Mouse (Mus musculus) thymus, postnatal 10 days (tissue): ENCODE data around the gene Cybrd1.

Experiments
- DNase-seq, 2 experiments: peaks; one replicate each; pipeline ENCODE4 v3.0.0; 2021; ENCODE audit warnings: low spot score in 2 of 2

Gene Cybrd1

GRCm38 (mm10) chr2:71117797-71118708 lies at the start of gene Cybrd1:
TSS of gene Cybrd1 (plus strand) at chr2:71117923.
- DNase-seq, result peak in 1 of 2 experiments; percentile 21

GRCm38 (mm10) chr2:71071601-71072000 lies 46.1 kb upstream of the Cybrd1 start:
- DNase-seq, result no peak

- no peak for DNase-seq
Observed at GRCm38 (mm10) chr2:71073330-71073729, 44.4 kb upstream of the Cybrd1 start.

GRCm38 (mm10) chr2:71073828-71074227 lies 43.9 kb upstream of the Cybrd1 start:
- no peak for DNase-seq

- no peak for DNase-seq
Observed at GRCm38 (mm10) chr2:71082416-71082815, 35.3 kb upstream of the Cybrd1 start.

GRCm38 (mm10) chr2:71083454-71084193 lies 34.1 kb upstream of the Cybrd1 start:
- DNase-seq, result no peak

GRCm38 (mm10) chr2:71089766-71090165 lies 28.0 kb upstream of the Cybrd1 start:
- DNase-seq, result no peak

- DNase-seq, result peak in 1 of 2 experiments; percentile 57
Observed at GRCm38 (mm10) chr2:71090660-71091445, 26.9 kb upstream of the Cybrd1 start.

GRCm38 (mm10) chr2:71096170-71096569 lies 21.6 kb upstream of the Cybrd1 start:
- DNase-seq, result no peak

GRCm38 (mm10) chr2:71102621-71103291 lies 15.0 kb upstream of the Cybrd1 start:
- peak in 1 of 2 experiments; percentile 13 for DNase-seq

- DNase-seq, result no peak
Observed at GRCm38 (mm10) chr2:71103292-71103680, 14.4 kb upstream of the Cybrd1 start.

GRCm38 (mm10) chr2:71104696-71105095 lies 13.0 kb upstream of the Cybrd1 start:
- no peak for DNase-seq

GRCm38 (mm10) chr2:71105469-71106215 lies 12.1 kb upstream of the Cybrd1 start:
- no peak for DNase-seq

GRCm38 (mm10) chr2:71107225-71107624 lies 10.5 kb upstream of the Cybrd1 start:
- no peak for DNase-seq

GRCm38 (mm10) chr2:71108541-71108940 lies 9.2 kb upstream of the Cybrd1 start:
- no peak for DNase-seq

GRCm38 (mm10) chr2:71113489-71114171 lies 4.1 kb upstream of the Cybrd1 start:
- DNase-seq, result no peak

GRCm38 (mm10) chr2:71116151-71116550 lies 1.6 kb upstream of the Cybrd1 start:
- DNase-seq, result no peak

GRCm38 (mm10) chr2:71120844-71121243 lies 3.1 kb downstream of the Cybrd1 start:
- DNase-seq, result no peak

GRCm38 (mm10) chr2:71121406-71121805 lies 3.7 kb downstream of the Cybrd1 start:
- DNase-seq, result no peak
